Mouse (Mus musculus) spleen, adult 2 months (tissue): ENCODE results near the gene Sardh.

Source experiments
- CTCF ChIP-seq: fragments of 200-500 bp; IDR thresholded peaks from 2 replicates; pipeline ENCODE4 v1.5.1; 2011; ENCODE audit warnings: mild to moderate bottlenecking, inconsistent platforms; ENCODE audit not compliant: insufficient read depth, insufficient read length, insufficient replicate concordance; ENCODE audit errors: extremely low read depth
- POLR2A ChIP-seq: fragments of 200-500 bp; IDR thresholded peaks from 2 replicates; pipeline ENCODE4 v1.6.1; 2011; ENCODE audit warnings: low read depth, low read length, inconsistent platforms

DNA sequence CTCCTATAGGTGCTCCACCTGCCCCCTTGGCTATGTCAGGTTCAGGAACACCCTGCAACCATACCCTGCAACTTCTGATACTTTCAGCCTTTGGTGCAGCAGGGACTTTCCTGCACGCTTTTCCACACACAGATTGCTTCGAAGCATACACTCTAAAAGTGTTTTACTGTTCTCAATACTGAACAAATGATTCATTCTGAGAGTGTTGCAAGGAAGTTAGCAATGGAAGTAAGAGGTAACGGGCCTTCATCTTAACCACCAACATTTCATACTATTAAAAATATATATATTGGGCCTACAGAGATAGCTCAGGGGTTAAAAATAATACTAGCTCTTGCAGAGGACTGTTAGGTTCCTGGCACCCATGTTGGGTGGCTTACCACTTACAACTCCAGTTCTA lies 46.6 kb upstream of the Sardh start:
- no peak for TF ChIP-seq POLR2A
- TF ChIP-seq CTCF, result no peak
